Mouse (Mus musculus) embryo, embryonic 9.5 days (tissue): ENCODE data around the gene Tnfrsf13b.
"Not testable (repeated sequence)": the region's sequence is repeated elsewhere in the genome, so short reads cannot be mapped to it uniquely, and the experiment has no call there.

Source experiments
- DNase-seq: peaks from one replicate; pipeline ENCODE4 v3.0.0-alpha.2; 2017; ENCODE audit errors: extremely low spot score

The Tnfrsf13b gene

DNA sequence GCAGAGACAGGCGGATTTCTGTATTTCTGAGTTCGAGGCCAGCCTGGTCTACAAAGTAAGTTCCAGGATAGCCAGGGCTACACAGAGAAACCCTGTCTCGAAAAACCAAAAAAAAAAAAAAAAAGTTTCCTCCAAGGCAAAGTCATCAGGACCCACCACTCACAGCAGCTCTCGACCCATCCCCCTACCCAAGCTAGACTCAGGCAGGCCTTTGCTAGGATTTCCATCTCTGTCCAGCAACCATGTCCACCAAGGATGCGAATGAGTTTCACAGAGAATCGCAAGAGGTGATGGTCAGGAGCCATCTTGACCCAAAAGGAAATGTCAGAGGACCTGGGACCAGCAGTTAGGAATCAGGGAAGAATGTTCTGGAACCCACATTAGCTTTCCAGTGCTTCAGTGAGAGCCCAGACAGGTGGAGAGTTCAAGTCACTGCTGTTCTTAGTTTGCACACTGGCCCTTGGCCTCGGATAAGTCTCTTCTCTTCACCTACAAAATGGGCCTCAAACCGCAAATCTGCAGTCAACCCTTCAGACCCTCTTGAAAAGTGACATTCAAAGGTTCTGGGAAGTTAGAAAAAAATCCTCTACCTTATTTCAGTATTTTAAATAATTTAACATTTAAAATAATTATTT, 983 bp downstream of the Tnfrsf13b start:
- DNase-seq: no peak

- no peak for DNase-seq
Observed at GRCm38 (mm10) chr11:61129305-61129704, 2.8 kb downstream of the Tnfrsf13b start.

- DNase-seq: not testable (repeated sequence)
Observed at GRCm38 (mm10) chr11:61130646-61131045, 4.1 kb downstream of the Tnfrsf13b start.

- no peak for DNase-seq
Observed at GRCm38 (mm10) chr11:61132943-61133342, 6.4 kb downstream of the Tnfrsf13b start.

DNA sequence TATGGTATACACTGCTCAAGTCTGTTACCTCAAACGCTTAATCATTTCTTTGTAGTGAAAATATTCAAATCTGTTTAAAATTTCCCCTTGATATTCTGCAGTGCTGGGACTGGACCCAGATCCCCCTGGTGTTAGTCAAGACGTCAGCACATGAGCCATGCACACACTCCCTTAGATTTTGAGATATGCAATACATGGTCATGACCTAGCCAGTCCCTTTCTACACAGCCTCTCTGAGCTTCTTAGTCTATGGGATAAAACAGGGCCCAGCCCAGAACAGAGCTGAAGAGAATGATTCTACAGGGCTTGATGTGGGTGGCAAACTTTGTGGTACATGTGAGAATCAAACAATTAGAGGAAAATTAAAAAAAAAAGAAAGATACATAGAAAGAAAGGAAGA, 15.1 kb downstream of the Tnfrsf13b start:
- no peak for DNase-seq

DNA sequence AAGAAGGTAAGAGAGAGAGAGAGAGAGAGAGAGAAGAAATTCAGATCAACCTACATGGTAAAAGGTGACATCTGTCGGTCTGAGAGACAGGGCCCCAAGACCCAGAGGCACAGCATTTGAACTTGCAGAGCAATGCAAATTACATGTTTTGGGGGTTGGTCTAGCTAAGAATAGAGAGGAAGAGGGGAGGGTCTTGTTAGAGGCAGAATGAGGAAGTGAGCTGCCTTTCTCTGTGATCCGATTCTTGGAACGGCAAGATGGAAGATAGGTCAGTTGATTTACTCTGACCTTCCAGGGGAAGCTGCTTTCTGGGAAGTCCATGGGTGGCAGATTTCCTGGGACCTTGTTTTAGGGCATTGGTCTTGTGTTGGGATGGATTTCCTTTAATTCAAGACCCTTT, 15.7 kb downstream of the Tnfrsf13b start:
- no peak for DNase-seq

DNA sequence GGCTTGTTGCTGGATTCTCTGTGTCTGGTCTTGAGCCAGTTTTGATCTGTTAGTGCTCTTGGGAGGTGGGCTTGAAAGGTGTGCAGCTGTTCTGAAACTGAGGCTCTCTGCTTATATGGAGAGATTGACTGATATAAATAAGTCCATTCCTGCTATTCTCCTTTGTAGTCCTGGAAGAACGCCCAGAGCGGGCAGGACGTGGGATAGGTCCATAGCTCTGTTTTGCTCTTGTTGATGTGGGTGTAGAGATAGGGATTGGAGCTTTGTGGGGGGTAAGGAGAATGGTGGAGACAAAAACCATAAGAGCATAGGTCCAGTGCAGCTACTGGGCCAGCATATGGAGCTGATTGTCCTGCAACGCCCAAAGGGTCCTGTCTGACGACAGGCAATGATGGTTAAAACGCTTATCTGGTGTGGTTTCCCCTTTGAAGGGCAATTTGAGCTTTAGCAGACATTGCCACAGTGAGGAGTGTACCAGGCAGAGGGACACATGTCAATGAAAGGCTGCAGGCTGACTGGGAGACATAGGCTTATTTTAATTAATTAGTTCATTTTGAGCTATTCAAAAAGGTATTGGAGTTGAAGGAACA, 16.5 kb downstream of the Tnfrsf13b start:
- DNase-seq: no peak

DNA sequence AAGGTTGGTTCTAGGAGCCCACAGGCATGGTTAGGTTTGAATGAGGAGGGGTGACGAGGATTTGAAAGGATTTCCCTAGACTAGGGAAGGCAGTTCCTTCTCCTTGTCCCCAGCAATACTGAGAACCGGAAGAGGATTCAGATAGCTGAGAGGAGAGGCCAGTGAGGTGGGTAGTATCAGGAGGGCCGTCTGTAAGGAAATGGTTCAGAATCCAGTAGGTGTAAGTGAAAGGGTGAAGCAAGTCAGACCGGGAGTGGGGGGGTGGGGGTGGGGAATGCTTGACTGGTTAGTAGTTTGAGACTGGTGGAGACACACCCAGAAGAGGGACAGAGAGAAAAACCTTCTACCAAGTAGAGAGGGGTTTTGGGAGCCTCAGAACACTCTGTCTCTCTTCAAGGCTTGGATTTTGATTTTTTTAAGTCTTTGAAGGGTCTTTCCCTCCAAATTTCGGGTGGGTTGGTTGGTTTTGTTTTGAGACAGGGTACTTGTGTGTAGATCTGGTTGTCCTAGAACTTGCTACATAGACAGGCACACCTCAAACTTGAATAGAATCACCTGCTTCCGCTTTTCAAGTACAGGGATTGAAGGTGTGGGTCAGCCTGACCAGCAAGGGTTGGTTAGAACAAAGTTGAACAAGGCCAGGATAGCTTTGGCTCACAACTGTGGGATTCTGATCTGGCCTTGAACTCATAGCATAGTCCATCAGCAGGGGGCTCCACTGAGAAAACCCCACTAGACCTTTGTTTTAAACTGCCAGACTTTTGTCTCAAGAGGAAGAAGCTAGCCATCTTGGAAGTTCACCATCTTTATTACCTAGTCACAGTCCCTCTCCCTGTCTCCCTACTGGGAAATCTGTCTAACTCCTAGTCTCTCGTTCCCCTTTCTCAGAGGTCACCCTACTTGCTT, 17.3 kb downstream of the Tnfrsf13b start:
- DNase-seq: no peak

DNA sequence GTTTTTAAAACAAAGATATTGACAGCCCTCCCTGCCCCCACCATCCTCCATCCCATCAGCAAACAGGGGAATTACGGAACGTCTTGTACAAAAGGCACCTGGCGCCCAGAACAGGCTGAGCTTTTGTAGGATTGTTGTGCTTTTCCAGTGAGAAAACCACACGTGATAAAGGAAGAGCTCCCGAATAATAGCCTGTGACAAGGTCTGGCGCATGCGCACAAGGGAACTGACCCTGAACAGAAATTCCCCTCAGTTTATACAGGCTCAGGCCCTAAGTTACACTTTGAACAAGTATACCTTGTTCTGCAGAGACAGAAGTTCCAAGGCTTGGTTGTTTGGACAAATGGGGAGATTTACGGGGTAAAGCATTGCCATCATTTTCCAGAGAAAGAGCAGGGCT, 19.0 kb downstream of the Tnfrsf13b start:
- DNase-seq: no peak

- peak; percentile 67 for DNase-seq
Observed at GRCm38 (mm10) chr11:61146645-61147299, 20.2 kb downstream of the Tnfrsf13b start.

DNA sequence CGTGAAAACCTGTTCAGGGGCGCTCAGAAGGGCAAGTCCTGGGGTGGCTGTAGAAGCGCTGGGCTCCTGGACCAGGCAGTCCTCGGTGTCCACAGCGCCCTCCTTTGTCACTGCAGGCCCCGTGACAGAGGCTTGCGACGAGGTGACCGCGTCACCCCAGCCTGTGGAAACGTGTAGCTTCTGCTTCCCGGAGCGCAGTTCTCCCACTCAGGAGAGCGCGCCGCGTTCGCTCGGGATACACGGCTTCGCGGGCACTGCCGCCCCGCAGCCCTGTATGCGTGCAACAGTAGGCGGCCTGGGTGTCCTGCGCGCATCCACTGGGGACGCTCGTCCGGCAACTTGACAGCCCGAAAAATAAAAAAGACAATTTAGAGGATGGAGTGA, 20.7 kb downstream of the Tnfrsf13b start:
- DNase-seq: peak; percentile 45

- no peak for DNase-seq
Observed at GRCm38 (mm10) chr11:61150233-61151001, 23.9 kb downstream of the Tnfrsf13b start.

- no peak for DNase-seq
Observed at GRCm38 (mm10) chr11:61155727-61156126, 29.2 kb downstream of the Tnfrsf13b start.

DNA sequence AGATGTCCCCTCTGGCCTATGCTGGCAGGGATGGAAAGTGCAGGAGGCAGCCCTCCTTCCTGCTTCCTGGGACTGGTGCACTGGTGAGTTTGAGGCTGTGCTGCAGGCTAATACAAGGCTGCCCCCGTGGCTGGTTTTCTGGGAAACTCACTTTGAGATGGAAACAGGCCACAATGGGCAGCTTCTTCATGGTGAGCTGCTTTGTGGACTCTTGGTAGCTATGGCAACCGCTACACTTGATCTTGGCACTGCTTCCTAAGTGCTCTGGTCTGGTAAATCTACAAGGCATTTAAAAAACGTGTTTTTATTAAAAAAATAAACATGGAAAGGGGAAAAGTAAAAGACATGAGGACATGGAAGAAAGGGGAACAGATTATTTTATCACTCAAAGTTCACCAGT, 31.6 kb downstream of the Tnfrsf13b start:
- DNase-seq: no peak

GRCm38 (mm10) chr11:61159796-61160732, 33.5 kb downstream of the Tnfrsf13b start:
- DNase-seq: no peak

DNA sequence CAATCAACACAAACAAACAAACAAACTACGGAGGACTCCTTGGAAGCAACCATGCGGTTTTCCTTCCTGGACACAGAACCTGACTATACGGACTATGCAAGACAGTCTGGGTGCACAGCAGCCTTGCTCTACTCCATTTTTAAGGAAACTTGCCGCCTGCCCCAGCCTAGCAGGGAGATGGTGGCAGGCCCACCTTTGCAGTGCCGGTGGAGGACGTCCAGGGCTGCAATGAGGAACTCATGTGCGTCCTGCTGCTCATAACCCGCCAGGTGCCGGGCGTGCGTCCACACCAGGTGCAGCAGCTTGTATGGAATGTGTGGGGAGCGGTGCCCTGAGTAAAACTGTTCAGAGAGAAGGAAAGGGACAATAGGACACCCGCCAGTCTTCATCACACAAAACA, 34.6 kb downstream of the Tnfrsf13b start:
- DNase-seq: no peak

- no peak for DNase-seq
Observed at GRCm38 (mm10) chr11:61162776-61163175, 36.2 kb downstream of the Tnfrsf13b start.

- DNase-seq: no peak
Observed at GRCm38 (mm10) chr11:61163341-61163740, 36.8 kb downstream of the Tnfrsf13b start.

DNA sequence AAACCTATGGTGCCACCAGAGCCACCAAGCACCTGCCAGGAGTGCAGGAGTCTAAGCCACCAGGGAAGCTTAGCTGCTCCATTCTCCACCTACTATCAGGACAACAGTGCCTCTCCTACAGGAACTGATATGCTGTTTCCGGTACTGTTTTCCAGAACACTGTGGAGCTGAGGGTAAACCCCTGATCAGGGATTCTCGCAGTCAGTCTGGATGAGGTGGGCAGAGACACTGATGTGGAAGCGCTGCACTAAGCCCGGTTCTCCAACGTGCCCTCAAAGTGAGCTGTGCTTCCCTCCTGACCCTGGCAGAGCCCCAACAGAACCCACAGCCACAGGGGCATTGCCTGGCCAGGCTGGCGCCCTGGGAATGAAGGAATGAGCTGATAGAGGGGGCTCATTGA, 37.8 kb downstream of the Tnfrsf13b start:
- DNase-seq: no peak

- no peak for DNase-seq
Observed at GRCm38 (mm10) chr11:61164881-61165280, 38.3 kb downstream of the Tnfrsf13b start.
